ENCODE assay signal across 11 mouse cellular contexts in the genomic region with DNA sequence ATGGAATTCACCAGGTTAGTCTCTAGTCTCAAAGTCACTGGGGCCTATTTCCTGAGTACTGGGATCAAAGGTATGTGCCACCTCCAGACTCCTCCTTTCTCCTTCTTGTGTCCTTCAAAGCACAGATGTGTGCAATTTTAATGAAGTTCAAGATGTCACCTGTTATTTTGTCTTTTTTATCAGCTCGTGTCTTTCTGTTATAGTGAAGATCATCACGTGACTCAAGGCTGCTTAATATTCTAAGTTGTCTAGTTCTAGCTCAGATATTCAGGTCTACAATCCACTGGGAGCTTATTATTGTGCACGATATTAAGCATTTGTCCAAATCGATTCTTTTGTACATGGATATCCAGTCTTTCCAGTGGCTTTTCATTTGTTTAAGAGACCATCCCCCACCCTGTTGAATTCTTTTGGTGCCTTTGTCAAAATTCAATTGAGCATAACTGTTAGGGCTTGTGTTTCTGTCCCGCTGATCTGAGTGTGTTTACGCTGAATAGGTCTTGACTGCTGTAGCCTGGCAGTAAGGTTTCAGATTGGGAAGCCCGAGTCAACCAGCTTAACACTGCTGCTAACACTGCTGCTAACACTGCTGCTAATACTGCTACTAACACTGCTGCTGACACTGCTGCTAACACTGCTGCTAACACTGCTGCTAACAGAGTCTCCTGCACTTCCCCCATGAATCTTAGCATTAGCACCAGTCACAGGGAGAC. TPM values are rescaled to one million over a fixed set of nuclear protein-coding genes. Genes with fewer than 3 reads are reported as not detected.
DNase-seq lines count a peak whose midpoint lies in the region; ATAC-seq and TF ChIP-seq lines count a peak whose summit lies in the region.
"Had no signal": no experiment of that assay in that cellular context is flagged by ENCODE, and none has a peak within 500 bp of the region (broad histone marks: within the 10 kb centered on the region; RNA-seq: fewer than 3 reads in every experiment).

No protein-coding gene starts in this region.

- no peak for ATAC-seq in lung, postnatal 0 days
- ATAC-seq in limb, embryonic 13.5 days (ENCODE audit: low FRiP score, low read depth) = no peak

- no peak overlapping the region for H3K4me2 ChIP-seq in lung, postnatal 0 days (replicated peaks; ENCODE audit: low read depth, low read length)
- no peak overlapping the region for H3K4me2 ChIP-seq in limb, embryonic 13.5 days (replicated peaks)

- 62% methylated on average over 7 of the region's 7 CpGs for WGBS in lung, postnatal 0 days
- 17% methylated on average over 7 of the region's 7 CpGs for WGBS in forebrain, embryonic 10.5 days
- WGBS in limb, embryonic 13.5 days = 59% methylated on average over 7 of the region's 7 CpGs

- DNase-seq in lung, postnatal 0 days (ENCODE audit: low spot score) = no peak
- DNase-seq in lung, postnatal 36 days = no peak
- DNase-seq in forebrain, embryonic 10.5 days (ENCODE audit: extremely low spot score, low spot score) = peak; percentile 55
- peak; percentile 74 for DNase-seq in retina, postnatal 1 day
- no peak for DNase-seq in adipocyte (ENCODE audit: low spot score)
- no peak for DNase-seq in gastrocnemius, postnatal 10 days
- no peak for DNase-seq in adrenal gland, postnatal 14 days
- DNase-seq: lung, adult 18-20 months; right cerebral cortex, adult 18-20 months; thymus, adult 2 months had no signal

- H3K4me1 ChIP-seq in lung, postnatal 0 days (ENCODE audit: insufficient read depth, low read depth, low read length) = peaks cover 9% of the 10 kb centered on the region; the same call in 1 of the 2 replicates
- peaks cover 71% of the 10 kb centered on the region for H3K4me1 ChIP-seq in forebrain, embryonic 10.5 days
- peaks cover 59% of the 10 kb centered on the region for H3K4me1 ChIP-seq in limb, embryonic 13.5 days

- 0 out of 2 replicates have a peak overlapping the region, but pooled peaks have one; percentile 6 for H3K27ac ChIP-seq in lung, postnatal 0 days (ENCODE audit: low read length)
- peak overlapping the region; percentile 90 for H3K27ac ChIP-seq in forebrain, embryonic 10.5 days
- peak overlapping the region; percentile 35; the same call in 1 of the 2 replicates for H3K27ac ChIP-seq in limb, embryonic 13.5 days

- no peaks in the 10 kb centered on the region for H3K27me3 ChIP-seq in lung, postnatal 0 days (replicated peaks; ENCODE audit: insufficient read depth, low read length)
- H3K27me3 ChIP-seq in forebrain, embryonic 10.5 days (ENCODE audit: poor library complexity, severe bottlenecking) = peaks cover 5% of the 10 kb centered on the region
- H3K27me3 ChIP-seq in limb, embryonic 13.5 days = no peaks in the 10 kb centered on the region

- H3K9me3 ChIP-seq in lung, postnatal 0 days (ENCODE audit: low read length) = no peaks in the 10 kb centered on the region
- no peaks in the 10 kb centered on the region for H3K9me3 ChIP-seq in forebrain, embryonic 10.5 days
- H3K9me3 ChIP-seq in limb, embryonic 13.5 days = no peaks in the 10 kb centered on the region

- no peak overlapping the region for H3K4me3 ChIP-seq in lung, postnatal 0 days (ENCODE audit: low read depth, low read length)
- peak overlapping the region; percentile 30 for H3K4me3 ChIP-seq in forebrain, embryonic 10.5 days
- H3K4me3 ChIP-seq in limb, embryonic 13.5 days = no peak overlapping the region

- no peak for TF ChIP-seq CTCF in lung, postnatal 0 days (IDR thresholded peaks at IDR 0.05)

- no peak for TF ChIP-seq EP300 in lung, postnatal 0 days (IDR thresholded peaks at IDR 0.05)

- no peak overlapping the region for H3K9ac ChIP-seq in lung, postnatal 0 days (replicated peaks; ENCODE audit: low read depth)
- H3K9ac ChIP-seq in limb, embryonic 13.5 days = 0 out of 2 replicates have a peak overlapping the region, but pooled peaks have one; percentile 15

- no peaks in the 10 kb centered on the region for H3K36me3 ChIP-seq in lung, postnatal 0 days (ENCODE audit: insufficient read depth, low read length)
- H3K36me3 ChIP-seq in forebrain, embryonic 10.5 days (replicated peaks) = no peaks in the 10 kb centered on the region
- H3K36me3 ChIP-seq in limb, embryonic 13.5 days = no peaks in the 10 kb centered on the region

RNA-seq across cellular contexts. Expression of gene Sec22b, which starts 38.0 kb away (rescaled TPM):
- 87.9 and 88.7 TPM in 2 replicates for polyA plus RNA-seq in lung, postnatal 0 days (2015; fragmentation: Nextera tagmentation; extraction: Ambion mirVana)
- 114 TPM in 2 replicates for polyA plus RNA-seq in forebrain, embryonic 10.5 days (2016; fragmentation: Nextera tagmentation; extraction: Ambion mirVana)
- 157 and 165 TPM in 2 replicates for polyA plus RNA-seq in limb, embryonic 13.5 days (2015; fragmentation: Nextera tagmentation; extraction: Ambion mirVana)
- 10 to 100 TPM; 38.8 to 42.7 TPM for total RNA-seq in gastrocnemius, postnatal 10 days (2021)
- total RNA-seq in adrenal gland, postnatal 14 days (2021) = 95.8 and 101 TPM in 2 replicates

RNA-seq across cellular contexts. Expression of gene Pde4dip, which starts 50.5 kb away (rescaled TPM):
- polyA plus RNA-seq in lung, postnatal 0 days (2015; fragmentation: Nextera tagmentation; extraction: Ambion mirVana) = 7.1 and 8.5 TPM in 2 replicates
- 18.5 and 18.7 TPM in 2 replicates for polyA plus RNA-seq in forebrain, embryonic 10.5 days (2016; fragmentation: Nextera tagmentation; extraction: Ambion mirVana)
- 31.8 and 36.6 TPM in 2 replicates for polyA plus RNA-seq in limb, embryonic 13.5 days (2015; fragmentation: Nextera tagmentation; extraction: Ambion mirVana)
- 1,000 to 10,000 TPM; 1,278 to 1,422 TPM for total RNA-seq in gastrocnemius, postnatal 10 days (2021)
- total RNA-seq in adrenal gland, postnatal 14 days (2021) = 35.6 and 40.9 TPM in 2 replicates

Comparison
In these comparisons a context has a peak if more than half of its experiments do, and no peak if none do; other contexts are left out.
1. DNase-seq: peak in forebrain, embryonic 10.5 days (single experiment) and retina, postnatal 1 day (single experiment); none in lung, postnatal 0 days (single experiment), lung, postnatal 36 days (single experiment), adipocyte (single experiment), gastrocnemius, postnatal 10 days (single experiment) and adrenal gland, postnatal 14 days (single experiment).
2. H3K27ac ChIP-seq: peak in every context shown above with its lines; median percentile 90 in forebrain, embryonic 10.5 days; 35 in limb, embryonic 13.5 days; 6 in lung, postnatal 0 days.